Comparison of ENCODE assay signal across 10 mouse cellular contexts in the genomic region with DNA sequence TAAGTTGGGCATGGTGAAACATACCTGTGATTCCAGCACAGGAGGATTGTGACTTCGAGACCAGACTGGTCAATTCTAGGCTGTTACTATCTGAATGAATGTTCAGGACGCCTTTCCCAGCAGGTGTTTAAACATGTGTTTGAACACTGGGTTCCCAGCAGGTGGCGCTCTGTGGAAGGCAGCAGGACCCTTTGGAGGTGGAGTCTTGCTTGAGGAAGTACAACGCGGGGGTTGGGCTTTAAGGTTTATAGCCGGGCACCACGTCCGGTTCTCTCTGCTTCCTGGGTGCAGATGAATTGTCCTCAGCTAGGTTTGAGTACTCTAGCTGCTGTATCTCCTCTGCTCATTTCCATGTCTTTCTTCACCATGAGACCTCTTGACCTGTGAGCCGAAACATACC.
DNase-seq lines count a peak whose midpoint lies in the region; ATAC-seq and TF ChIP-seq lines count a peak whose summit lies in the region.
"Had no signal": no experiment of that assay in that cellular context is flagged by ENCODE, and none has a peak within 500 bp of the region (broad histone marks: within the 10 kb centered on the region; RNA-seq: fewer than 3 reads in every experiment).

No protein-coding gene starts in this region.

- no peak overlapping the region for H3K9ac ChIP-seq in ES-E14 (ENCODE audit: insufficient read depth, low read depth, low read length, poor library complexity, severe bottlenecking)
- H3K9ac ChIP-seq in liver, embryonic 11.5 days (ENCODE audit: low read depth, low read length): no peak overlapping the region
- H3K9ac ChIP-seq: heart, embryonic 13.5 days had no signal

- H3K4me3 ChIP-seq in ES-E14 (ENCODE audit: insufficient read depth in 1 of 2, low read depth in 1 of 2, low read length in 2 of 2, poor library complexity in 1 of 2, severe bottlenecking in 1 of 2): no peak overlapping the region
- H3K4me3 ChIP-seq in liver, embryonic 11.5 days (ENCODE audit: low read depth, low read length): no peak overlapping the region
- H3K4me3 ChIP-seq: heart, embryonic 13.5 days; myocyte had no signal

- no peak for ATAC-seq in liver, embryonic 11.5 days (replicated peaks; ENCODE audit: low FRiP score)

- H3K9me3 ChIP-seq in ES-E14 (ENCODE audit: control insufficient read depth, insufficient read depth, low read depth, low read length): no peaks in the 10 kb centered on the region
- no peaks in the 10 kb centered on the region for H3K9me3 ChIP-seq in liver, embryonic 11.5 days (ENCODE audit: control insufficient read depth, low read length)
- H3K9me3 ChIP-seq: heart, embryonic 13.5 days had no signal

- no peaks in the 10 kb centered on the region for H3K36me3 ChIP-seq in ES-E14 (ENCODE audit: control insufficient read depth, insufficient read depth, low read length, poor library complexity, severe bottlenecking)
- H3K36me3 ChIP-seq in liver, embryonic 11.5 days (ENCODE audit: control insufficient read depth, insufficient read depth, low read length): no peaks in the 10 kb centered on the region
- H3K36me3 ChIP-seq: heart, embryonic 13.5 days had no signal

- intact Hi-C loops in heart, postnatal 25 days (cut with DNase I): no loop called here

- DNase-seq in kidney, postnatal 10 days: peak; percentile 19
- DNase-seq in kidney, adult 18-20 months: no peak
- DNase-seq in ES-E14 (ENCODE audit: low read depth, low spot score) (peak; percentile 43), adipocyte (ENCODE audit: low spot score) (no peak)
- DNase-seq in adrenal gland, postnatal 36 days: peak; percentile 44 to 68
- peak; percentile 35 for DNase-seq in liver, embryonic 11.5 days (ENCODE audit: low spot score)
- DNase-seq in thymus, postnatal 0 days (ENCODE audit: low spot score): no peak
- DNase-seq in heart, postnatal 25 days (ENCODE audit: low spot score): no peak

- in situ Hi-C loops in ES-E14 (cut with MboI; ENCODE audit: low sequenced_read_pairs in 2 of 2, unreplicated experiment in 2 of 2): no loop called here

- H3K27ac ChIP-seq in ES-E14 (ENCODE audit: insufficient read depth, low read depth, low read length, poor library complexity, severe bottlenecking): no peak overlapping the region
- no peak overlapping the region for H3K27ac ChIP-seq in liver, embryonic 11.5 days (ENCODE audit: low read depth, low read length)
- H3K27ac ChIP-seq: heart, embryonic 13.5 days had no signal

- H3K27me3 ChIP-seq in liver, embryonic 11.5 days (replicated peaks; ENCODE audit: control insufficient read depth, insufficient read depth, low read length): no peaks in the 10 kb centered on the region
- H3K27me3 ChIP-seq: heart, embryonic 13.5 days had no signal

- H3K4me1 ChIP-seq in ES-E14 (ENCODE audit: control insufficient read depth in 2 of 2, insufficient read depth in 2 of 2, low read length in 2 of 2, poor library complexity in 1 of 2): no peaks in the 10 kb centered on the region
- no peaks in the 10 kb centered on the region for H3K4me1 ChIP-seq in liver, embryonic 11.5 days (replicated peaks; ENCODE audit: control insufficient read depth, insufficient read depth, low read length)
- H3K4me1 ChIP-seq: heart, embryonic 13.5 days had no signal

- WGBS in liver, embryonic 11.5 days: 50% methylated on average over 9 of the region's 9 CpGs

- no peak overlapping the region for H3K4me2 ChIP-seq in liver, embryonic 11.5 days
- H3K4me2 ChIP-seq: heart, embryonic 13.5 days had no signal

TF ChIP-seq in ES-E14, 5 proteins besides CTCF, POLR2A, EP300 and RAD21:
- no peak for TF ChIP-seq MAFK (IDR thresholded peaks at IDR 0.05; ENCODE audit: insufficient read depth, low read depth, low read length)
- TF ChIP-seq ZNF384 (IDR thresholded peaks at IDR 0.05; ENCODE audit: low read depth, low read length): no peak
- no peak for TF ChIP-seq HCFC1 (IDR thresholded peaks at IDR 0.05; ENCODE audit: borderline replicate concordance, insufficient read depth, low read length)
- TF ChIP-seq CHD2 (IDR thresholded peaks at IDR 0.05; ENCODE audit: low read depth, low read length): no peak
- TF ChIP-seq ZC3H11A (IDR thresholded peaks at IDR 0.05; ENCODE audit: borderline replicate concordance, low read depth, low read length): no peak

Comparison
In these comparisons a context has a peak if more than half of its experiments do, and no peak if none do; other contexts are left out.
1. DNase-seq: peak in kidney, postnatal 10 days (single experiment), ES-E14 (single experiment), adrenal gland, postnatal 36 days (2 of 2) and liver, embryonic 11.5 days (single experiment); none in kidney, adult 18-20 months (single experiment), thymus, postnatal 0 days (single experiment), adipocyte (single experiment) and heart, postnatal 25 days (single experiment).